Mouse (Mus musculus) midbrain, embryonic 11.5 days (tissue): ENCODE results near the gene Flot2. TPM values are rescaled to one million over a fixed set of nuclear protein-coding genes. Genes with fewer than 3 reads are reported as not detected.

ENCODE experiments used
- ATAC-seq: fragments of 200-750 bp; cut with Nextera tagmentation; 2 replicates; pipeline ENCODE4 v1.8.0; 2017; ENCODE audit warnings: moderate TSS enrichment, moderate library complexity; ENCODE audit not compliant: low FRiP score
- DNase-seq: peaks from one replicate; pipeline ENCODE4 v3.0.0; 2015; ENCODE audit warnings: low spot score; ENCODE audit errors: missing footprints
- H3K27ac ChIP-seq: fragments of 300-500 bp; sonication (generic); 2 replicates; pipeline ENCODE4 v1.5.1; 2014; ENCODE audit warnings: low read depth, low read length
- H3K27me3 ChIP-seq: fragments of 300-500 bp; sonication (generic); 2 replicates; pipeline ENCODE4 v1.6.1; 2014; ENCODE audit warnings: mild to moderate bottlenecking, low read length, moderate library complexity, mixed read lengths; ENCODE audit not compliant: control insufficient read depth, insufficient read depth
- H3K36me3 ChIP-seq: fragments of 300-500 bp; sonication (generic); 2 replicates; pipeline ENCODE4 v1.6.1; 2014; ENCODE audit warnings: mild to moderate bottlenecking, low read length, moderate library complexity, mixed read lengths; ENCODE audit not compliant: control insufficient read depth, insufficient read depth
- H3K4me1 ChIP-seq: fragments of 300-500 bp; sonication (generic); 2 replicates; pipeline ENCODE4 v1.6.1; 2014; ENCODE audit warnings: low read length; ENCODE audit not compliant: control insufficient read depth, insufficient read depth
- H3K4me2 ChIP-seq: fragments of 300-500 bp; sonication (generic); 2 replicates; pipeline ENCODE4 v1.6.1; 2014; ENCODE audit warnings: mild to moderate bottlenecking, moderate library complexity
- H3K4me3 ChIP-seq: fragments of 300-500 bp; sonication (generic); 2 replicates; pipeline ENCODE4 v1.5.1; 2014; ENCODE audit warnings: low read depth, low read length
- H3K9ac ChIP-seq: fragments of 300-500 bp; sonication (generic); 2 replicates; pipeline ENCODE4 v1.6.1; 2014; ENCODE audit warnings: low read length
- H3K9me3 ChIP-seq: fragments of 300-500 bp; sonication (generic); 2 replicates; pipeline ENCODE4 v1.6.1; 2016; ENCODE audit warnings: low read length; ENCODE audit not compliant: control insufficient read depth
- WGBS: fragments of 180-500 bp; shearing (Covaris S2); extraction: QIAGEN DNeasy Blood & Tissue Kit; methylation state at CpG from one replicate; pipeline ENCODE4 v1.1.7; 2014; 5-methylcytosine and 5-hydroxymethylcytosine counted together
- polyA plus RNA-seq: library from polyadenylated mRNA; unstranded; fragments of >200 nt; fragmentation: Nextera tagmentation; extraction: Ambion mirVana; gene quantifications from 2 replicates; pipeline ENCODE4 v1.2.1, GENCODE M21; 2014

Gene Flot2
- polyA plus RNA-seq, 1 experiment from 2014 or later = 57.6 TPM

GRCm38 (mm10) chr11:78086925-78087479, 49.3 kb downstream of the Flot2 start:
- no peaks in the 10 kb centered on the region for H3K4me1 ChIP-seq
- H3K9me3 ChIP-seq = no peaks in the 10 kb centered on the region
- H3K27ac ChIP-seq = no peak overlapping the region
- H3K27me3 ChIP-seq = no peaks in the 10 kb centered on the region
- H3K4me2 ChIP-seq = no peak overlapping the region
- no peak overlapping the region for H3K4me3 ChIP-seq
- peak; percentile 17 for DNase-seq
- no peak for ATAC-seq
- WGBS = 77% methylated on average over 4 of the region's 4 CpGs
- H3K36me3 ChIP-seq = no peaks in the 10 kb centered on the region
- H3K9ac ChIP-seq = no peak overlapping the region

- peak; percentile 35 for DNase-seq
- Histone ChIP-seq H3K4me2 (no peak overlapping the region), H3K4me3 (no peak overlapping the region), H3K9ac (no peak overlapping the region), H3K4me1 (no peaks in the 10 kb centered on the region), H3K27ac (no peak overlapping the region), H3K9me3 (no peaks in the 10 kb centered on the region), H3K36me3 (no peaks in the 10 kb centered on the region), H3K27me3 (no peaks in the 10 kb centered on the region)
- 92% methylated on average over 5 of the region's 5 CpGs for WGBS
- ATAC-seq = no peak
Measured at GRCm38 (mm10) chr11:78087756-78088281, 50.1 kb downstream of the Flot2 start.

- H3K4me3 ChIP-seq = peak overlapping the region; percentile 79
- no peaks in the 10 kb centered on the region for H3K36me3 ChIP-seq
- H3K27ac ChIP-seq = 0 out of 2 replicates have a peak overlapping the region, but pooled peaks have one; percentile 6
- H3K27me3 ChIP-seq = no peaks in the 10 kb centered on the region
- H3K4me1 ChIP-seq = peaks cover 15% of the 10 kb centered on the region
- ATAC-seq = peak; percentile 46
- H3K4me2 ChIP-seq = peak overlapping the region; percentile 90
- H3K9me3 ChIP-seq = no peaks in the 10 kb centered on the region
- WGBS = 57% methylated on average over 11 of the region's 11 CpGs
- H3K9ac ChIP-seq = peak overlapping the region; percentile 88
- DNase-seq = no peak
Measured at GRCm38 (mm10) chr11:78094137-78094503, 56.4 kb downstream of the Flot2 start.

GRCm38 (mm10) chr11:78094504-78095143, 56.9 kb downstream of the Flot2 start, which contains the start of gene Fam222b:
Gene Fam222b (plus strand): TSS chr11:78094660.
- H3K9ac ChIP-seq = peak within 1 kb of the TSS; percentile 88
- no peaks in the 10 kb centered on the region for H3K27me3 ChIP-seq
- peak within 1 kb of the TSS; percentile 90 for H3K4me2 ChIP-seq
- H3K4me3 ChIP-seq = peak within 1 kb of the TSS; percentile 79
- H3K27ac ChIP-seq = peak within 1 kb of the TSS; percentile 50
- H3K36me3 ChIP-seq = no peaks in the 10 kb centered on the region
- DNase-seq = peak; percentile 98
- H3K9me3 ChIP-seq = no peaks in the 10 kb centered on the region
- peaks cover 15% of the 10 kb centered on the region for H3K4me1 ChIP-seq
- under 1% methylated on average over 38 of the region's 38 CpGs for WGBS
- peak; percentile 93 for ATAC-seq

- 31% methylated on average over 5 of the region's 5 CpGs for WGBS
- H3K27me3 ChIP-seq = no peaks in the 10 kb centered on the region
- H3K9ac ChIP-seq = peak overlapping the region; percentile 88
- H3K9me3 ChIP-seq = no peaks in the 10 kb centered on the region
- peak overlapping the region; percentile 79 for H3K4me3 ChIP-seq
- peak overlapping the region; percentile 90 for H3K4me2 ChIP-seq
- peaks cover 15% of the 10 kb centered on the region for H3K4me1 ChIP-seq
- H3K36me3 ChIP-seq = no peaks in the 10 kb centered on the region
- DNase-seq = peak; percentile 85
- no peak overlapping the region; the same call in 1 of the 2 replicates for H3K27ac ChIP-seq
- ATAC-seq = no peak
Measured at GRCm38 (mm10) chr11:78095144-78095516, 57.4 kb downstream of the Flot2 start.

- H3K27ac ChIP-seq = no peak overlapping the region
- WGBS = 74% methylated on average over 3 of the region's 3 CpGs
- H3K4me3 ChIP-seq = no peak overlapping the region
- no peaks in the 10 kb centered on the region for H3K36me3 ChIP-seq
- no peaks in the 10 kb centered on the region for H3K27me3 ChIP-seq
- H3K4me1 ChIP-seq = peaks cover 15% of the 10 kb centered on the region
- ATAC-seq = no peak
- H3K9ac ChIP-seq = peak overlapping the region; percentile 32; the same call in 1 of the 2 replicates
- H3K9me3 ChIP-seq = no peaks in the 10 kb centered on the region
- DNase-seq = no peak
- H3K4me2 ChIP-seq = peak overlapping the region; percentile 8
Measured at GRCm38 (mm10) chr11:78097077-78097476, 59.3 kb downstream of the Flot2 start.

- no peak overlapping the region for H3K9ac ChIP-seq
- no peaks in the 10 kb centered on the region for H3K9me3 ChIP-seq
- no peak overlapping the region for H3K27ac ChIP-seq
- ATAC-seq = no peak
- H3K4me3 ChIP-seq = no peak overlapping the region
- no peaks in the 10 kb centered on the region for H3K27me3 ChIP-seq
- H3K4me2 ChIP-seq = no peak overlapping the region
- peaks cover 5% of the 10 kb centered on the region for H3K4me1 ChIP-seq
- WGBS = 89% methylated on average over 11 of the region's 11 CpGs
- no peaks in the 10 kb centered on the region for H3K36me3 ChIP-seq
- DNase-seq = no peak
Measured at GRCm38 (mm10) chr11:78100746-78101145, 63.0 kb downstream of the Flot2 start.

GRCm38 (mm10) chr11:78102142-78102541, 64.4 kb downstream of the Flot2 start:
- Histone ChIP-seq H3K4me2 (no peak overlapping the region), H3K27me3 (no peaks in the 10 kb centered on the region), H3K4me3 (no peak overlapping the region), H3K9me3 (no peaks in the 10 kb centered on the region), H3K9ac (no peak overlapping the region), H3K4me1 (no peaks in the 10 kb centered on the region; the same call in 1 of the 2 replicates), H3K27ac (no peak overlapping the region), H3K36me3 (0 out of 2 replicates have a peak, but pooled peaks cover 2% of the 10 kb centered on the region)
- DNase-seq (no peak), ATAC-seq (no peak)
- WGBS = 94% methylated on average over 5 of the region's 5 CpGs
